Mouse (Mus musculus): ENCODE results near the gene Ascl4.

- TF ChIP-seq POLR2A (IDR thresholded peaks at IDR 0.05; ENCODE audit: control insufficient read depth, extremely low read depth, insufficient read depth, low read length, poor library complexity) (no peak), CTCF (IDR thresholded peaks at IDR 0.05; ENCODE audit: borderline replicate concordance, control insufficient read depth, extremely low read depth, insufficient read depth, low read length, poor library complexity) (no peak)
These were observed 39.0 kb downstream of the Ascl4 start for GRCm38 (mm10) chr10:85966476-85966875.

Measured in thymus, adult 2 months (tissue).